Mouse (Mus musculus) adrenal gland, adult 18-20 months (tissue): ENCODE data around the gene Olfr1175-ps. TPM values are rescaled to one million over a fixed set of nuclear protein-coding genes. Genes with fewer than 3 reads are reported as not detected.

Experiments used
- DNase-seq, 2 experiments: peaks; one replicate each; pipeline ENCODE4 v3.0.0; 2021 to 2022; ENCODE audit warnings: low spot score in 2 of 2
- long read RNA-seq, 2 experiments: library from polyadenylated mRNA; stranded (forward); transcript quantifications; one replicate each; pipeline ENCODE4 v2.0.0; 2021
- total RNA-seq, 2 experiments: library from RNA; stranded (reverse); gene quantifications; 1 replicate in 1 of 2; 2 replicates in 1 of 2; pipeline ENCODE4 v1.2.3; 2021

The Olfr1175-ps gene
- total RNA-seq: not detected
- long read RNA-seq, experiment 1: 0 reads
- long read RNA-seq, experiment 2: 0 reads

- DNase-seq: no peak
These were observed at the start of gene Olfr1175-ps for GRCm38 (mm10) chr2:88327115-88327514. Gene Olfr1175-ps (minus strand): TSS chr2:88327215.

- DNase-seq: no peak
These were observed 29.3 kb upstream of the Olfr1175-ps start for GRCm38 (mm10) chr2:88356304-88356703.

- DNase-seq: no peak
These were observed 19.4 kb upstream of the Olfr1175-ps start, which contains the start of gene Olfr1177-ps for GRCm38 (mm10) chr2:88346392-88346791. Gene Olfr1177-ps (minus strand): TSS chr2:88346492.

GRCm38 (mm10) chr2:88336421-88336820 lies 9.4 kb upstream of the Olfr1175-ps start, which contains the start of gene Olfr1176:
Gene Olfr1176 (plus strand): TSS chr2:88336721.
- DNase-seq: no peak

- no peak for DNase-seq
These were observed 12.0 kb downstream of the Olfr1175-ps start, which contains the start of gene Olfr1174-ps for GRCm38 (mm10) chr2:88315035-88315434. Gene Olfr1174-ps (minus strand): TSS chr2:88315135.

- DNase-seq: no peak
These were observed 47.2 kb downstream of the Olfr1175-ps start, which contains the start of gene Olfr1173 for GRCm38 (mm10) chr2:88279775-88280174. Gene Olfr1173 (minus strand): TSS chr2:88279875.

Other genes starting within 250 kb of the Olfr1175-ps start
- not detected for gene Olfr1164, start 233.2 kb downstream of the Olfr1175-ps start, total RNA-seq
- not detected for gene Olfr1166, start 198.9 kb downstream of the Olfr1175-ps start, total RNA-seq
- not detected for gene Olfr1167, start 172.0 kb downstream of the Olfr1175-ps start, total RNA-seq
- not detected for gene Olfr1168, start 145.3 kb downstream of the Olfr1175-ps start, total RNA-seq
- not detected for gene Olfr1170, start 98.9 kb downstream of the Olfr1175-ps start, total RNA-seq
- gene Olfr1173, start 47.3 kb downstream of the Olfr1175-ps start, total RNA-seq: not detected
- gene Olfr1174-ps, start 12.1 kb downstream of the Olfr1175-ps start, total RNA-seq: not detected
- gene Olfr1176, start 9.5 kb upstream of the Olfr1175-ps start, total RNA-seq: not detected
- gene Olfr1177-ps, start 19.3 kb upstream of the Olfr1175-ps start, total RNA-seq: not detected
- gene Olfr1178, start 59.8 kb upstream of the Olfr1175-ps start, total RNA-seq: not detected
- not detected for gene Olfr1179, start 79.2 kb upstream of the Olfr1175-ps start, total RNA-seq
- not detected for gene Olfr1180, start 91.9 kb upstream of the Olfr1175-ps start, total RNA-seq
- gene Olfr1181, start 99.0 kb upstream of the Olfr1175-ps start, total RNA-seq: not detected
- gene Gm13757, start 121.9 kb upstream of the Olfr1175-ps start, total RNA-seq: not detected
- not detected for gene Olfr1183, start 127.7 kb upstream of the Olfr1175-ps start, total RNA-seq
- gene Olfr1184, start 156.4 kb upstream of the Olfr1175-ps start, total RNA-seq: not detected
- not detected for gene Olfr1185-ps1, start 166.1 kb upstream of the Olfr1175-ps start, total RNA-seq
- gene Olfr1186, start 191.3 kb upstream of the Olfr1175-ps start, total RNA-seq: not detected
- gene Olfr1188, start 229.7 kb upstream of the Olfr1175-ps start, total RNA-seq: not detected